Mouse (Mus musculus): ENCODE measurements around the gene Gcgr. TPM values are rescaled to one million over a fixed set of nuclear protein-coding genes. Genes with fewer than 3 reads are reported as not detected.
"Not testable (repeated sequence)": the region's sequence is repeated elsewhere in the genome, so short reads cannot be mapped to it uniquely, and the experiment has no call there.

Gene Gcgr
- polyA plus RNA-seq, 1 experiment from 2014 or later: 2.5 TPM

- not testable (repeated sequence) for H3K27me3 ChIP-seq (ENCODE audit: control insufficient read depth, insufficient read depth, low read length); H3K9me3 ChIP-seq (ENCODE audit: control insufficient read depth, low read length); ATAC-seq (ENCODE audit: insufficient number of reproducible peaks, insufficient read depth, low FRiP score, low read depth); H3K4me2 ChIP-seq (ENCODE audit: low read length); H3K9ac ChIP-seq (ENCODE audit: low read length); H3K27ac ChIP-seq (replicated peaks in 1 of 2; ENCODE audit: control insufficient read depth in 1 of 2, insufficient read depth in 1 of 2, low read depth in 2 of 2, low read length in 2 of 2); H3K4me3 ChIP-seq (ENCODE audit: control insufficient read depth in 1 of 2, insufficient read depth in 1 of 2, low read depth in 1 of 2, low read length in 2 of 2)
- H3K36me3 ChIP-seq (ENCODE audit: control insufficient read depth, insufficient read depth, low read length): peaks cover 51% of the 10 kb centered on the region
- 84% methylated on average over 6 of the region's 6 CpGs for WGBS
- H3K4me1 ChIP-seq (ENCODE audit: control insufficient read depth in 2 of 2, insufficient read depth in 2 of 2, low read length in 2 of 2): peaks cover 7 to 11% of the 10 kb centered on the region in 2 experiments; a peak in 3 of 4 replicates
These were observed 28.3 kb downstream of the Gcgr start for GRCm38 (mm10) chr11:120558843-120559242.

- Histone ChIP-seq H3K9ac (ENCODE audit: low read length) (no peak overlapping the region), H3K4me2 (ENCODE audit: low read length) (no peak overlapping the region), H3K27me3 (ENCODE audit: control insufficient read depth, insufficient read depth, low read length) (no peaks in the 10 kb centered on the region), H3K36me3 (ENCODE audit: control insufficient read depth, insufficient read depth, low read length) (peaks cover 74% of the 10 kb centered on the region), H3K4me3 (ENCODE audit: control insufficient read depth in 1 of 2, insufficient read depth in 1 of 2, low read depth in 1 of 2, low read length in 2 of 2) (no peak overlapping the region), H3K27ac (replicated peaks in 1 of 2; ENCODE audit: control insufficient read depth in 1 of 2, insufficient read depth in 1 of 2, low read depth in 2 of 2, low read length in 2 of 2) (no peak overlapping the region), H3K4me1 (ENCODE audit: control insufficient read depth in 2 of 2, insufficient read depth in 2 of 2, low read length in 2 of 2) (no peaks in the 10 kb centered on the region), H3K9me3 (ENCODE audit: control insufficient read depth, low read length) (0 out of 2 replicates have a peak, but pooled peaks cover 5% of the 10 kb centered on the region)
- WGBS: 91% methylated on average over 13 of the region's 13 CpGs
- no peak for ATAC-seq (ENCODE audit: insufficient number of reproducible peaks, insufficient read depth, low FRiP score, low read depth)
These were observed 30.6 kb downstream of the Gcgr start for GRCm38 (mm10) chr11:120560952-120561728.

GRCm38 (mm10) chr11:120562949-120563348 is 32.5 kb downstream of the Gcgr start:
- 95% methylated on average over 13 of the region's 13 CpGs for WGBS
- Histone ChIP-seq H3K4me1 (ENCODE audit: control insufficient read depth in 2 of 2, insufficient read depth in 2 of 2, low read length in 2 of 2) (no peaks in the 10 kb centered on the region), H3K27me3 (ENCODE audit: control insufficient read depth, insufficient read depth, low read length) (no peaks in the 10 kb centered on the region), H3K27ac (replicated peaks in 1 of 2; ENCODE audit: control insufficient read depth in 1 of 2, insufficient read depth in 1 of 2, low read depth in 2 of 2, low read length in 2 of 2) (no peak overlapping the region), H3K4me2 (ENCODE audit: low read length) (no peak overlapping the region), H3K9me3 (ENCODE audit: control insufficient read depth, low read length) (no peaks in the 10 kb centered on the region), H3K4me3 (ENCODE audit: control insufficient read depth in 1 of 2, insufficient read depth in 1 of 2, low read depth in 1 of 2, low read length in 2 of 2) (no peak overlapping the region), H3K9ac (ENCODE audit: low read length) (no peak overlapping the region), H3K36me3 (ENCODE audit: control insufficient read depth, insufficient read depth, low read length) (peaks cover 92% of the 10 kb centered on the region)
- ATAC-seq (ENCODE audit: insufficient number of reproducible peaks, insufficient read depth, low FRiP score, low read depth): no peak

GRCm38 (mm10) chr11:120565114-120565513 is 34.6 kb downstream of the Gcgr start:
- no peaks in the 10 kb centered on the region for H3K9me3 ChIP-seq (ENCODE audit: control insufficient read depth, low read length)
- no peak overlapping the region for H3K4me2 ChIP-seq (ENCODE audit: low read length)
- no peak for ATAC-seq (ENCODE audit: insufficient number of reproducible peaks, insufficient read depth, low FRiP score, low read depth)
- H3K4me1 ChIP-seq (ENCODE audit: control insufficient read depth in 2 of 2, insufficient read depth in 2 of 2, low read length in 2 of 2): no peaks in the 10 kb centered on the region
- peaks cover 99% of the 10 kb centered on the region for H3K36me3 ChIP-seq (ENCODE audit: control insufficient read depth, insufficient read depth, low read length)
- 84% methylated on average over 9 of the region's 9 CpGs for WGBS
- H3K4me3 ChIP-seq (ENCODE audit: control insufficient read depth in 1 of 2, insufficient read depth in 1 of 2, low read depth in 1 of 2, low read length in 2 of 2): no peak overlapping the region
- H3K27ac ChIP-seq (replicated peaks in 1 of 2; ENCODE audit: control insufficient read depth in 1 of 2, insufficient read depth in 1 of 2, low read depth in 2 of 2, low read length in 2 of 2): no peak overlapping the region
- H3K9ac ChIP-seq (ENCODE audit: low read length): no peak overlapping the region
- H3K27me3 ChIP-seq (ENCODE audit: control insufficient read depth, insufficient read depth, low read length): no peaks in the 10 kb centered on the region

- H3K36me3 ChIP-seq (ENCODE audit: control insufficient read depth, insufficient read depth, low read length): peaks cover 84% of the 10 kb centered on the region
- no peaks in the 10 kb centered on the region for H3K27me3 ChIP-seq (ENCODE audit: control insufficient read depth, insufficient read depth, low read length)
- ATAC-seq (ENCODE audit: insufficient number of reproducible peaks, insufficient read depth, low FRiP score, low read depth): no peak
- no peak overlapping the region for H3K4me2 ChIP-seq (ENCODE audit: low read length)
- peaks cover 6 to 12% of the 10 kb centered on the region in 2 experiments for H3K4me1 ChIP-seq (ENCODE audit: control insufficient read depth in 2 of 2, insufficient read depth in 2 of 2, low read length in 2 of 2)
- no peak overlapping the region for H3K9ac ChIP-seq (ENCODE audit: low read length)
- 89% methylated on average over 6 of the region's 6 CpGs for WGBS
- H3K27ac ChIP-seq (replicated peaks in 1 of 2; ENCODE audit: control insufficient read depth in 1 of 2, insufficient read depth in 1 of 2, low read depth in 2 of 2, low read length in 2 of 2): no peak overlapping the region
- no peak overlapping the region for H3K4me3 ChIP-seq (ENCODE audit: control insufficient read depth in 1 of 2, insufficient read depth in 1 of 2, low read depth in 1 of 2, low read length in 2 of 2)
- H3K9me3 ChIP-seq (ENCODE audit: control insufficient read depth, low read length): no peaks in the 10 kb centered on the region
These were observed 37.8 kb downstream of the Gcgr start for GRCm38 (mm10) chr11:120568324-120568723.

GRCm38 (mm10) chr11:120571122-120571521 is 40.6 kb downstream of the Gcgr start:
- Histone ChIP-seq H3K4me2 (ENCODE audit: low read length) (peak overlapping the region; percentile 91), H3K27ac (replicated peaks in 1 of 2; ENCODE audit: control insufficient read depth in 1 of 2, insufficient read depth in 1 of 2, low read depth in 2 of 2, low read length in 2 of 2) (no peak overlapping the region), H3K4me1 (ENCODE audit: control insufficient read depth in 2 of 2, insufficient read depth in 2 of 2, low read length in 2 of 2) (peaks cover 9 to 24% of the 10 kb centered on the region in 2 experiments), H3K36me3 (ENCODE audit: control insufficient read depth, insufficient read depth, low read length) (peaks cover 56% of the 10 kb centered on the region), H3K9ac (ENCODE audit: low read length) (peak overlapping the region; percentile 94), H3K4me3 (ENCODE audit: control insufficient read depth in 1 of 2, insufficient read depth in 1 of 2, low read depth in 1 of 2, low read length in 2 of 2) (peak overlapping the region; percentile 87; a peak in 2 of 4 replicates), H3K9me3 (ENCODE audit: control insufficient read depth, low read length) (no peaks in the 10 kb centered on the region), H3K27me3 (ENCODE audit: control insufficient read depth, insufficient read depth, low read length) (no peaks in the 10 kb centered on the region)
- WGBS: 41% methylated on average over 3 of the region's 3 CpGs
- no peak for ATAC-seq (ENCODE audit: insufficient number of reproducible peaks, insufficient read depth, low FRiP score, low read depth)

GRCm38 (mm10) chr11:120571754-120572416 is 41.4 kb downstream of the Gcgr start:
- Histone ChIP-seq H3K27me3 (ENCODE audit: control insufficient read depth, insufficient read depth, low read length) (no peaks in the 10 kb centered on the region), H3K27ac (replicated peaks in 1 of 2; ENCODE audit: control insufficient read depth in 1 of 2, insufficient read depth in 1 of 2, low read depth in 2 of 2, low read length in 2 of 2) (peak overlapping the region; percentile 76 to 99; a peak in 3 of 4 replicates), H3K9ac (ENCODE audit: low read length) (peak overlapping the region; percentile 94), H3K4me1 (ENCODE audit: control insufficient read depth in 2 of 2, insufficient read depth in 2 of 2, low read length in 2 of 2) (peaks cover 9 to 24% of the 10 kb centered on the region in 2 experiments), H3K9me3 (ENCODE audit: control insufficient read depth, low read length) (no peaks in the 10 kb centered on the region), H3K4me2 (ENCODE audit: low read length) (peak overlapping the region; percentile 91), H3K36me3 (ENCODE audit: control insufficient read depth, insufficient read depth, low read length) (peaks cover 49% of the 10 kb centered on the region), H3K4me3 (ENCODE audit: control insufficient read depth in 1 of 2, insufficient read depth in 1 of 2, low read depth in 1 of 2, low read length in 2 of 2) (peak overlapping the region; percentile 87)
- 5% methylated on average over 11 of the region's 11 CpGs for whole genome bisulfite sequencing
- ATAC-seq (ENCODE audit: insufficient number of reproducible peaks, insufficient read depth, low FRiP score, low read depth): no peak
